Mouse (Mus musculus): ENCODE data around the gene Cachd1. TPM values are rescaled to one million over a fixed set of nuclear protein-coding genes. Genes with fewer than 3 reads are reported as not detected.

Gene Cachd1
- polyA plus RNA-seq, 1 experiment from 2014 or later: 10.5 TPM

- H3K27ac ChIP-seq (ENCODE audit: low read length): no peak overlapping the region
- H3K4me2 ChIP-seq (ENCODE audit: low read depth, low read length): no peak overlapping the region
- peaks cover 5% of the 10 kb centered on the region; the same call in 1 of the 2 replicates for H3K36me3 ChIP-seq (ENCODE audit: control insufficient read depth, insufficient read depth, low read length)
- no peaks in the 10 kb centered on the region for H3K9me3 ChIP-seq (ENCODE audit: control insufficient read depth, low read length)
- H3K4me1 ChIP-seq (replicated peaks; ENCODE audit: control insufficient read depth, insufficient read depth, low read length): 0 out of 2 replicates have a peak, but pooled peaks cover 3% of the 10 kb centered on the region
- peak; percentile 74 for ATAC-seq (ENCODE audit: low read depth)
- WGBS: 19% methylated on average over 2 of the region's 2 CpGs
- no peak overlapping the region for H3K9ac ChIP-seq (ENCODE audit: low read length)
- H3K27me3 ChIP-seq (ENCODE audit: control insufficient read depth, insufficient read depth, low read depth, low read length): no peaks in the 10 kb centered on the region
- H3K4me3 ChIP-seq (ENCODE audit: low read length): no peak overlapping the region
These were observed 221.7 kb downstream of the Cachd1 start for GRCm38 (mm10) chr4:100998145-100998544.

GRCm38 (mm10) chr4:100998906-100999305 is 222.4 kb downstream of the Cachd1 start:
- Histone ChIP-seq H3K4me2 (ENCODE audit: low read depth, low read length) (no peak overlapping the region), H3K9ac (ENCODE audit: low read length) (no peak overlapping the region), H3K9me3 (ENCODE audit: control insufficient read depth, low read length) (no peaks in the 10 kb centered on the region), H3K27ac (ENCODE audit: low read length) (no peak overlapping the region), H3K27me3 (ENCODE audit: control insufficient read depth, insufficient read depth, low read depth, low read length) (no peaks in the 10 kb centered on the region), H3K4me1 (replicated peaks; ENCODE audit: control insufficient read depth, insufficient read depth, low read length) (0 out of 2 replicates have a peak, but pooled peaks cover 3% of the 10 kb centered on the region), H3K4me3 (ENCODE audit: low read length) (no peak overlapping the region), H3K36me3 (ENCODE audit: control insufficient read depth, insufficient read depth, low read length) (peaks cover 5% of the 10 kb centered on the region; the same call in 1 of the 2 replicates)
- WGBS: 89% methylated on average over 8 of the region's 8 CpGs
- ATAC-seq (ENCODE audit: low read depth): no peak

GRCm38 (mm10) chr4:101000622-101001021 is 224.1 kb downstream of the Cachd1 start:
- Histone ChIP-seq H3K4me2 (ENCODE audit: low read depth, low read length) (no peak overlapping the region), H3K4me3 (ENCODE audit: low read length) (no peak overlapping the region), H3K9me3 (ENCODE audit: control insufficient read depth, low read length) (no peaks in the 10 kb centered on the region), H3K27me3 (ENCODE audit: control insufficient read depth, insufficient read depth, low read depth, low read length) (no peaks in the 10 kb centered on the region), H3K4me1 (replicated peaks; ENCODE audit: control insufficient read depth, insufficient read depth, low read length) (0 out of 2 replicates have a peak, but pooled peaks cover 3% of the 10 kb centered on the region), H3K36me3 (ENCODE audit: control insufficient read depth, insufficient read depth, low read length) (peaks cover 5% of the 10 kb centered on the region; the same call in 1 of the 2 replicates), H3K9ac (ENCODE audit: low read length) (no peak overlapping the region), H3K27ac (ENCODE audit: low read length) (no peak overlapping the region)
- WGBS: 91% methylated on average over 3 of the region's 3 CpGs
- no peak for ATAC-seq (ENCODE audit: low read depth)

DNA sequence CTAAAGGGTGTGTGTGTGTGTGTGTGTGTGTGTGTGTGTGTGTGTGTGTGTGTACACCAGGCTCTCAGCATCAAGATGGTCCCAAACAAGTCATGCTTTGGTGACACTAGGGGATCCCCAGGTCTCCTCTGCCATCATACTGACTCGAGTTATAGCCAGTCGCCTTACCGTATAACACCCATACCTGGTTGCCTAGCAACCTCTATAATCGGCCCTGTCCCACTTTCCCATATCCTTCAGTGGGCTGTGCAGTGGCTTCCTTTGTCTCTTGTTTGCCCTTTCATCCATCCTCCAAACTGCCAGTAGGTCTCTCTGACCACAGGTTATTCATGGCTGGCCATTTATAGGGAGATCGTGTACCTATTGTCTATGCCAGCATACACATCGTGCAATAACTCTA is 224.6 kb downstream of the Cachd1 start:
- Histone ChIP-seq H3K27me3 (ENCODE audit: control insufficient read depth, insufficient read depth, low read depth, low read length) (no peaks in the 10 kb centered on the region), H3K9me3 (ENCODE audit: control insufficient read depth, low read length) (no peaks in the 10 kb centered on the region), H3K4me3 (ENCODE audit: low read length) (no peak overlapping the region), H3K36me3 (ENCODE audit: control insufficient read depth, insufficient read depth, low read length) (peaks cover 5% of the 10 kb centered on the region; the same call in 1 of the 2 replicates), H3K27ac (ENCODE audit: low read length) (no peak overlapping the region), H3K4me2 (ENCODE audit: low read depth, low read length) (no peak overlapping the region), H3K4me1 (replicated peaks; ENCODE audit: control insufficient read depth, insufficient read depth, low read length) (0 out of 2 replicates have a peak, but pooled peaks cover 3% of the 10 kb centered on the region), H3K9ac (ENCODE audit: low read length) (no peak overlapping the region)
- no peak for ATAC-seq (ENCODE audit: low read depth)
- 77% methylated on average over 6 of the region's 6 CpGs for WGBS

DNA sequence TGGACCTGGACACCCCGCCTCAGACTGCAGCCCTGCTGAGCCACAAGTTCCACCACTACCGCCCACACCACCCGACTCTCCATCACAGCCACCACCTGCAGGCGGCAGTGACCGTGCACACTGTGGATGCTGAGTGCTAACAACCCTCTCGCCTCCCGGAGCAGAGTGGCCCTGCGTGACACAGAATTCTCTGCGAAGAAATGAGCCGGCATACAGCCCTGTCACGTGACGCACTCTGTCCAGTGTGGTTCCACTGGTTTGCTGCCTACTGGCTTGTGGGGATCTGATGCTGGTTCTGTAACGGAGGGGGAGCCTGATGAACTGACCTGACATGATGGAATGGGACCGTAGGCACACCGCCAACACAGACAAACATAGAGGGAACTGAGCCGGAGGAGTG is 226.5 kb downstream of the Cachd1 start:
- Histone ChIP-seq H3K9me3 (ENCODE audit: control insufficient read depth, low read length) (no peaks in the 10 kb centered on the region), H3K9ac (ENCODE audit: low read length) (no peak overlapping the region), H3K4me2 (ENCODE audit: low read depth, low read length) (no peak overlapping the region), H3K27ac (ENCODE audit: low read length) (no peak overlapping the region), H3K36me3 (ENCODE audit: control insufficient read depth, insufficient read depth, low read length) (peaks cover 5% of the 10 kb centered on the region; the same call in 1 of the 2 replicates), H3K4me1 (replicated peaks; ENCODE audit: control insufficient read depth, insufficient read depth, low read length) (0 out of 2 replicates have a peak, but pooled peaks cover 3% of the 10 kb centered on the region), H3K27me3 (ENCODE audit: control insufficient read depth, insufficient read depth, low read depth, low read length) (no peaks in the 10 kb centered on the region), H3K4me3 (ENCODE audit: low read length) (no peak overlapping the region)
- ATAC-seq (ENCODE audit: low read depth): no peak
- 88% methylated on average over 16 of the region's 16 CpGs for WGBS

DNA sequence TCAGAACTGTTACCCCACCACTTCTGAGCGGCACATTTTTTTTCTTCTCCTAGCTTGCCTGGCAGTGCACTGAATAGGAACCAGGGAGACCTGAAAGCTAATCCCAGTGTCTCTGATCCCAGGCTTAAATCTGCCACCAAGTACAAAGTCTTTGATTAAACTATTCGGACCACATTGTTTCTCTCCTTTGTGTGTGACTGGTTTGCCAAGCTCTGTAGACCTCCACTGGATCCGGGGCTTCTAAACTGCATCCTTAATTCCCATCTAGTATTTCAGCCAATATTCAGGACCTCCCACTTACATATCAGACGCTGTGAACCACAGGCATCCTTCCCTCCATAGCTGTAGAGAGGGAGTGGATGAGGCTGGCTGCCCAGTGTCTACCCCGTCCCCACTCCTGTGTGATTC is 231.9 kb downstream of the Cachd1 start:
- WGBS: 78% methylated on average over 5 of the region's 5 CpGs
- no peaks in the 10 kb centered on the region for H3K9me3 ChIP-seq (ENCODE audit: control insufficient read depth, low read length)
- H3K27me3 ChIP-seq (ENCODE audit: control insufficient read depth, insufficient read depth, low read depth, low read length): no peaks in the 10 kb centered on the region
- no peak for ATAC-seq (ENCODE audit: low read depth)
- H3K4me2 ChIP-seq (ENCODE audit: low read depth, low read length): no peak overlapping the region
- H3K9ac ChIP-seq (ENCODE audit: low read length): no peak overlapping the region
- H3K36me3 ChIP-seq (ENCODE audit: control insufficient read depth, insufficient read depth, low read length): no peaks in the 10 kb centered on the region; the same call in 1 of the 2 replicates
- H3K27ac ChIP-seq (ENCODE audit: low read length): no peak overlapping the region
- H3K4me1 ChIP-seq (replicated peaks; ENCODE audit: control insufficient read depth, insufficient read depth, low read length): no peaks in the 10 kb centered on the region
- no peak overlapping the region for H3K4me3 ChIP-seq (ENCODE audit: low read length)

- ATAC-seq (ENCODE audit: low read depth): no peak
- 92% methylated on average over 4 of the region's 4 CpGs for WGBS
- no peaks in the 10 kb centered on the region for H3K27me3 ChIP-seq (ENCODE audit: control insufficient read depth, insufficient read depth, low read depth, low read length)
- no peak overlapping the region for H3K27ac ChIP-seq (ENCODE audit: low read length)
- no peaks in the 10 kb centered on the region; the same call in 1 of the 2 replicates for H3K36me3 ChIP-seq (ENCODE audit: control insufficient read depth, insufficient read depth, low read length)
- no peaks in the 10 kb centered on the region for H3K4me1 ChIP-seq (replicated peaks; ENCODE audit: control insufficient read depth, insufficient read depth, low read length)
- H3K9me3 ChIP-seq (ENCODE audit: control insufficient read depth, low read length): no peaks in the 10 kb centered on the region
- H3K9ac ChIP-seq (ENCODE audit: low read length): no peak overlapping the region
- no peak overlapping the region for H3K4me2 ChIP-seq (ENCODE audit: low read depth, low read length)
- no peak overlapping the region for H3K4me3 ChIP-seq (ENCODE audit: low read length)
These were observed 232.6 kb downstream of the Cachd1 start for GRCm38 (mm10) chr4:101009092-101009491.

DNA sequence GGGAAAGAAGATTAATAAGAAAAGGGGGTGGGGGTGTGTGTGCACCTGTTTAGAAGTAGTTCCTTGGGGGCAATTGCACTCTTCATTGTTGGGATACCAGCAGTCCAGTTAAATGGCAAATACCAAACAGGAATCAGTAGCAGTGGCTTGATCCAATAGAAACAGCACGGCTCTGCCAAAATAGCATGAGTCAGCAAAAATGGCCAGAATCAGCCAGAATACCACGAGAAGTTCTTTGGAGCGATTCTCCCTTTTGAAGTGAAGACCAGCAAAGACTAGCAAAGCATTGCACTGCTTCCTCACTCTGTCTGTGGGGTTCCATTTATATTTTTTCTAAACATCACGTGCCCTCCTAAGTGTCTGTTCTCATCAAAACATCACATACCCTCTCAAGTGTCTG is 241.3 kb downstream of the Cachd1 start:
- H3K4me3 ChIP-seq (ENCODE audit: low read length): no peak overlapping the region
- no peak overlapping the region for H3K27ac ChIP-seq (ENCODE audit: low read length)
- H3K4me2 ChIP-seq (ENCODE audit: low read depth, low read length): no peak overlapping the region
- no peaks in the 10 kb centered on the region for H3K4me1 ChIP-seq (replicated peaks; ENCODE audit: control insufficient read depth, insufficient read depth, low read length)
- no peaks in the 10 kb centered on the region for H3K36me3 ChIP-seq (ENCODE audit: control insufficient read depth, insufficient read depth, low read length)
- 76% methylated on average over 4 of the region's 4 CpGs for WGBS
- H3K9me3 ChIP-seq (ENCODE audit: control insufficient read depth, low read length): peaks cover 5% of the 10 kb centered on the region; the same call in 1 of the 2 replicates
- ATAC-seq (ENCODE audit: low read depth): no peak
- no peak overlapping the region for H3K9ac ChIP-seq (ENCODE audit: low read length)
- no peaks in the 10 kb centered on the region for H3K27me3 ChIP-seq (ENCODE audit: control insufficient read depth, insufficient read depth, low read depth, low read length)

DNA sequence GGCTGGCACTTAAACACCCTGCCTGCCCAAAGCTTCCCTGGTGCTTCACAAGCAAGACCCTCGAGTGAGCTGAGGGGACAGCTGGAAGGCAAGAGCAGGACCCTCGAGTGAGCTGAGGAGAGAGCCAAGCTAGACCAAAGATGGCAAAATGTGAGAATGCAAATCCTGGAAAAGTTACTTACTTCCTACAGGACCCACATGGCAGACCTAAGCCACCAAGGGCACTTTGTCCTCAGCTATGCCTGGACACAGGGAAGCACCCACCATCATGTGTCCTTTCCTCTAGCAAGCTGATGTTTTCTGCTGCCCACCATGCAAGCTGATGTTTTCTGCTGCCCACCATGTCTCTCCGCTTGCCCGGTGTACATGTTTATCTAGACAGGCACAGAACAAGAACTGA is 244.1 kb downstream of the Cachd1 start, which contains the start of gene Gm10577:
Gm10577 (minus strand) TSS at position 101 of the 400 bp plus-strand sequence.
- ATAC-seq (ENCODE audit: low read depth): no peak
- 73% methylated on average over 4 of the region's 4 CpGs for WGBS
- H3K27ac ChIP-seq (ENCODE audit: low read length): no peak within 1 kb of the TSS
- H3K4me1 ChIP-seq (replicated peaks; ENCODE audit: control insufficient read depth, insufficient read depth, low read length): no peaks in the 10 kb centered on the region
- no peak within 1 kb of the TSS for H3K4me2 ChIP-seq (ENCODE audit: low read depth, low read length)
- no peaks in the 10 kb centered on the region for H3K36me3 ChIP-seq (ENCODE audit: control insufficient read depth, insufficient read depth, low read length)
- no peak within 1 kb of the TSS for H3K4me3 ChIP-seq (ENCODE audit: low read length)
- H3K9me3 ChIP-seq (ENCODE audit: control insufficient read depth, low read length): peaks cover 2% of the 10 kb centered on the region; the same call in 1 of the 2 replicates
- H3K9ac ChIP-seq (ENCODE audit: low read length): no peak within 1 kb of the TSS
- H3K27me3 ChIP-seq (ENCODE audit: control insufficient read depth, insufficient read depth, low read depth, low read length): no peaks in the 10 kb centered on the region
